Mouse (Mus musculus) MEL (cell line): ENCODE measurements around the gene Tnpo1. TPM values are rescaled to one million over a fixed set of nuclear protein-coding genes. Genes with fewer than 3 reads are reported as not detected.

Experiments
- DNase-seq: peaks from one replicate; pipeline ENCODE4 v3.0.0; 2011; ENCODE audit warnings: low read depth, low spot score
- H3K27ac ChIP-seq: 2 replicates; pipeline ENCODE4 v1.5.1; 2012; ENCODE audit warnings: low read depth, mild to moderate bottlenecking, control low read depth, low read length, moderate library complexity; ENCODE audit not compliant: control insufficient read depth
- H3K27me3 ChIP-seq, 2 experiments: fragments of 150-350 bp in 1 of 2; sonication (generic) in 1 of 2; 2 replicates each; pipeline ENCODE4 v1.6.1; 2012; ENCODE audit warnings: low read length in 2 of 2, mild to moderate bottlenecking in 2 of 2, improper control_type of control experiment in 1 of 2, moderate library complexity in 1 of 2; ENCODE audit not compliant: insufficient read depth in 2 of 2, control insufficient read depth in 1 of 2
- H3K36me3 ChIP-seq, 2 experiments: 2 replicates each; pipeline ENCODE4 v1.6.1; 2012 to 2014; ENCODE audit warnings: low read length in 2 of 2, improper control_type of control experiment in 1 of 2, inconsistent platforms in 1 of 2, mild to moderate bottlenecking in 1 of 2; ENCODE audit not compliant: insufficient read depth in 2 of 2, control insufficient read depth in 1 of 2
- H3K4me1 ChIP-seq, 2 experiments: fragments of 150-350 bp in 1 of 2; sonication (generic) in 1 of 2; 2 replicates each; pipeline ENCODE4 v1.6.1; 2012; ENCODE audit warnings: low read length in 2 of 2, improper control_type of control experiment in 1 of 2, mild to moderate bottlenecking in 1 of 2; ENCODE audit not compliant: insufficient read depth in 2 of 2, control insufficient read depth in 1 of 2
- H3K4me3 ChIP-seq, 2 experiments: fragments of 150-350 bp in 1 of 2; sonication (generic) in 1 of 2; 2 replicates each; pipeline ENCODE4 v1.5.1; 2012; ENCODE audit warnings: low read depth in 2 of 2, low read length in 2 of 2, mild to moderate bottlenecking in 2 of 2, moderate library complexity in 2 of 2, control low read depth in 1 of 2, improper control_type of control experiment in 1 of 2; ENCODE audit not compliant: control insufficient read depth in 1 of 2, insufficient read depth in 1 of 2
- H3K79me2 ChIP-seq: 2 replicates; pipeline ENCODE4 v1.6.1; 2012; ENCODE audit warnings: mild to moderate bottlenecking, low read length, moderate library complexity; ENCODE audit not compliant: control insufficient read depth, poor library complexity, insufficient read depth
- H3K9ac ChIP-seq: 2 replicates; pipeline ENCODE4 v1.6.1; 2012; ENCODE audit warnings: low read depth, mild to moderate bottlenecking, control low read depth, low read length, moderate library complexity; ENCODE audit not compliant: control insufficient read depth, poor library complexity, severe bottlenecking
- H3K9me3 ChIP-seq: fragments of 150-350 bp; sonication (generic); replicated peaks from 2 replicates; pipeline ENCODE4 v1.6.1; 2012; ENCODE audit warnings: mild to moderate bottlenecking, low read length, improper control_type of control experiment, moderate library complexity; ENCODE audit not compliant: insufficient read depth
- CHD1 ChIP-seq: IDR thresholded peaks from 2 replicates; pipeline ENCODE4 v1.6.1; 2012; ENCODE audit warnings: low read depth, mild to moderate bottlenecking, inconsistent platforms, low read length, improper control_type of control experiment
- CHD2 ChIP-seq: IDR thresholded peaks from 2 replicates; pipeline ENCODE4 v1.6.1; 2011; ENCODE audit warnings: low read length, improper control_type of control experiment
- CTCF ChIP-seq, 3 experiments: IDR thresholded peaks in 2 of 3; conservative IDR thresholded peaks in 1 of 3; 2 replicates each; pipeline ENCODE4 v1.5.1; 2011 to 2012; ENCODE audit warnings: low read length in 3 of 3, low read depth in 2 of 3, mild to moderate bottlenecking in 2 of 3, improper control_type of control experiment in 1 of 3, inconsistent platforms in 1 of 3, mixed read lengths in 1 of 3, moderate library complexity in 1 of 3; ENCODE audit not compliant: control insufficient read depth in 1 of 3, insufficient read depth in 1 of 3, poor library complexity in 1 of 3, severe bottlenecking in 1 of 3
- E2F4 ChIP-seq: IDR thresholded peaks from 2 replicates; pipeline ENCODE4 v1.6.1; 2011; ENCODE audit warnings: low read depth, low read length, improper control_type of control experiment, borderline replicate concordance
- ELF1 ChIP-seq: IDR thresholded peaks from 2 replicates; pipeline ENCODE4 v1.6.1; 2014; ENCODE audit warnings: low read depth, mild to moderate bottlenecking, inconsistent platforms, low read length, improper control_type of control experiment, moderate library complexity
- EP300 ChIP-seq, 2 experiments: IDR thresholded peaks; 2 replicates each; pipeline ENCODE4 v1.6.1; 2011; ENCODE audit warnings: improper control_type of control experiment in 2 of 2, low read length in 2 of 2, low read depth in 1 of 2, mild to moderate bottlenecking in 1 of 2
- ETS1 ChIP-seq: IDR thresholded peaks from 2 replicates; pipeline ENCODE4 v1.6.1; 2012; ENCODE audit warnings: low read depth, mild to moderate bottlenecking, inconsistent platforms, low read length, improper control_type of control experiment, moderate library complexity
- GABPA ChIP-seq: IDR thresholded peaks from 2 replicates; pipeline ENCODE4 v1.6.1; 2012; ENCODE audit warnings: low read depth, mild to moderate bottlenecking, inconsistent platforms, low read length, improper control_type of control experiment, moderate library complexity
- GATA1 ChIP-seq: IDR thresholded peaks from 2 replicates; pipeline ENCODE4 v1.6.1; 2011; ENCODE audit warnings: low read depth, low read length, improper control_type of control experiment
- HCFC1 ChIP-seq: IDR thresholded peaks from 2 replicates; pipeline ENCODE4 v1.6.1; 2012; ENCODE audit warnings: low read depth, mild to moderate bottlenecking, inconsistent platforms, low read length, improper control_type of control experiment, moderate library complexity
- KAT2A ChIP-seq: conservative IDR thresholded peaks from 2 replicates; pipeline ENCODE4 v1.6.1; 2012; ENCODE audit warnings: low read depth, low read length, improper control_type of control experiment, inconsistent platforms
- MAFK ChIP-seq: IDR thresholded peaks from 2 replicates; pipeline ENCODE4 v1.6.1; 2011; ENCODE audit warnings: low read depth, mild to moderate bottlenecking, low read length, improper control_type of control experiment, borderline replicate concordance
- MAX ChIP-seq: IDR thresholded peaks from 2 replicates; pipeline ENCODE4 v1.6.1; 2011; ENCODE audit warnings: low read length, improper control_type of control experiment
- MAZ ChIP-seq: IDR thresholded peaks from 2 replicates; pipeline ENCODE4 v1.6.1; 2012; ENCODE audit warnings: low read depth, mild to moderate bottlenecking, inconsistent platforms, low read length, improper control_type of control experiment
- MXI1 ChIP-seq: IDR thresholded peaks from 2 replicates; pipeline ENCODE4 v1.6.1; 2011; ENCODE audit warnings: mild to moderate bottlenecking, low read depth, low read length, improper control_type of control experiment
- MYC ChIP-seq: IDR thresholded peaks from 2 replicates; pipeline ENCODE4 v1.6.1; 2011; ENCODE audit warnings: low read depth, mild to moderate bottlenecking, low read length, improper control_type of control experiment, moderate library complexity
- NRF1 ChIP-seq: IDR thresholded peaks from 2 replicates; pipeline ENCODE4 v1.6.1; 2014; ENCODE audit warnings: low read depth, mild to moderate bottlenecking, inconsistent platforms, low read length, improper control_type of control experiment, moderate library complexity; ENCODE audit not compliant: poor library complexity, insufficient read depth, severe bottlenecking
- POLR2A ChIP-seq, 2 experiments: IDR thresholded peaks; 2 replicates each; pipeline ENCODE4 v1.6.1; 2011 to 2012; ENCODE audit warnings: low read length in 2 of 2, mild to moderate bottlenecking in 2 of 2, control low read depth in 1 of 2, improper control_type of control experiment in 1 of 2, low read depth in 1 of 2, moderate library complexity in 1 of 2; ENCODE audit not compliant: control insufficient read depth in 1 of 2, insufficient read depth in 1 of 2, poor library complexity in 1 of 2
- POLR2AphosphoS5 ChIP-seq: IDR thresholded peaks from 2 replicates; pipeline ENCODE4 v1.6.1; 2012; ENCODE audit warnings: low read depth, borderline replicate concordance, mild to moderate bottlenecking, inconsistent platforms, low read length, moderate library complexity, mixed read lengths
- RAD21 ChIP-seq: IDR thresholded peaks from 2 replicates; pipeline ENCODE4 v1.6.1; 2011; ENCODE audit warnings: mild to moderate bottlenecking, low read depth, low read length, improper control_type of control experiment
- RCOR1 ChIP-seq: IDR thresholded peaks from 2 replicates; pipeline ENCODE4 v1.6.1; 2012; ENCODE audit warnings: low read depth, mild to moderate bottlenecking, inconsistent platforms, low read length, improper control_type of control experiment
- SIN3A ChIP-seq: IDR thresholded peaks from 2 replicates; pipeline ENCODE4 v1.6.1; 2012; ENCODE audit warnings: low read length, improper control_type of control experiment, inconsistent platforms
- SMC3 ChIP-seq: IDR thresholded peaks from 2 replicates; pipeline ENCODE4 v1.6.1; 2011; ENCODE audit warnings: low read depth, low read length, improper control_type of control experiment
- TAL1 ChIP-seq: IDR thresholded peaks from 2 replicates; pipeline ENCODE4 v1.6.1; 2012; ENCODE audit warnings: mild to moderate bottlenecking, inconsistent platforms, low read length, moderate library complexity, mixed read lengths
- TCF12 ChIP-seq: IDR thresholded peaks from 2 replicates; pipeline ENCODE4 v1.6.1; 2014; ENCODE audit warnings: low read depth, mild to moderate bottlenecking, inconsistent platforms, low read length, improper control_type of control experiment, moderate library complexity
- UBTF ChIP-seq: IDR thresholded peaks from 2 replicates; pipeline ENCODE4 v1.6.1; 2012; ENCODE audit warnings: low read depth, mild to moderate bottlenecking, inconsistent platforms, low read length, improper control_type of control experiment, moderate library complexity, borderline replicate concordance; ENCODE audit not compliant: insufficient read depth
- USF1 ChIP-seq: IDR thresholded peaks from 2 replicates; pipeline ENCODE4 v1.6.1; 2014; ENCODE audit warnings: low read depth, mild to moderate bottlenecking, inconsistent platforms, low read length, improper control_type of control experiment, moderate library complexity
- USF2 ChIP-seq, 2 experiments: IDR thresholded peaks; 2 replicates each; pipeline ENCODE4 v1.6.1; 2011 to 2012; ENCODE audit warnings: improper control_type of control experiment in 2 of 2, low read length in 2 of 2, borderline replicate concordance in 1 of 2, inconsistent platforms in 1 of 2, low read depth in 1 of 2, mild to moderate bottlenecking in 1 of 2; ENCODE audit not compliant: insufficient read depth in 1 of 2
- ZC3H11A ChIP-seq: IDR thresholded peaks from 2 replicates; pipeline ENCODE4 v1.6.1; 2012; ENCODE audit warnings: low read depth, mild to moderate bottlenecking, inconsistent platforms, low read length, improper control_type of control experiment
- ZKSCAN1 ChIP-seq: IDR thresholded peaks from 2 replicates; pipeline ENCODE4 v1.6.1; 2012; ENCODE audit warnings: low read depth, mild to moderate bottlenecking, inconsistent platforms, low read length, improper control_type of control experiment, moderate library complexity
- ZNF384 ChIP-seq: IDR thresholded peaks from 2 replicates; pipeline ENCODE4 v1.6.1; 2012; ENCODE audit warnings: low read depth, mild to moderate bottlenecking, inconsistent platforms, low read length, improper control_type of control experiment
- polyA plus RNA-seq, 2 experiments: library from polyadenylated mRNA; stranded (reverse) in 1 of 2; unstranded in 1 of 2; fragments of >175 nt in 1 of 2; fragments of >200 nt in 1 of 2; gene quantifications; 2 replicates each; pipeline versions ENCODE4 v1.2.1 to v1.2.4; 2012; ENCODE audit warnings: low replicate concordance in 2 of 2, low read depth in 1 of 2; ENCODE audit not compliant: insufficient read length in 2 of 2, insufficient read depth in 1 of 2, missing spikeins in 1 of 2
- total RNA-seq: library from RNA; depleted of rRNA; stranded (reverse); fragments of 300-350 nt; gene quantifications from 2 replicates; pipeline ENCODE4 v1.2.3, GENCODE M21; 2012

The Tnpo1 gene
- total and polyA plus RNA-seq, 3 experiments = 48.0 to 123 (median 89.6) TPM

DNA sequence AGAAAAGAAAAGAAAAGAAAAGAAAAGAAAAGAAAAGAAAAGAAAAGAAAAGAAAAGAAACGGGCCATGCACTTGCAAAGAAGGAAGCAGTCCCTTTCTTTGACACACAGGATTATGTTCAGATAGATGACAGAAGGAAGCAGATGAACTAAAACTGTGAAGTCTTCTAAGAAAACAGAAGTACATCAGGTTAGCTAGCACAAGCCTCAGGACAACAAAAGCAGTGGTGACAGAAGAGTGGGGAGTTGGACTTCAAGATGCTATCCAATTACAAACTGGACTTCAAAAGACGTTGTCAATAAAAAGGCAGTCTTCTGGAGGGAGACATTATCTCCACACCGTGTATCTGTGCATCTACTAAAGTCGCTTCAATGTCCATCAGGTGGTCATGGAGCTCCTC is 113.9 kb downstream of the Tnpo1 start:
- DNase-seq = peak; percentile 66
- H3K4me3 ChIP-seq = no peak overlapping the region
- H3K4me1 ChIP-seq = peaks cover 9 to 18% of the 10 kb centered on the region in 2 experiments
- H3K36me3 ChIP-seq = peaks cover 0 to 23% of the 10 kb centered on the region in 2 experiments; a peak in 2 of 4 replicates
- H3K9ac ChIP-seq = peak overlapping the region; percentile 8; the same call in 1 of the 2 replicates
- no peaks in the 10 kb centered on the region for H3K27me3 ChIP-seq
- peaks cover 25% of the 10 kb centered on the region for H3K79me2 ChIP-seq
- TF ChIP-seq SIN3A = peak; percentile 46; the same call in 1 of the 2 replicates
- no peak for TF ChIP-seq KAT2A
- TF ChIP-seq MXI1 = peak; percentile 40; the same call in 1 of the 2 replicates
- H3K9me3 ChIP-seq = no peaks in the 10 kb centered on the region
- peak overlapping the region; percentile 39 for H3K27ac ChIP-seq

- peaks cover 0 to 27% of the 10 kb centered on the region in 2 experiments; a peak in 2 of 4 replicates for H3K36me3 ChIP-seq
- peak; percentile 83 for DNase-seq
- peaks cover 28% of the 10 kb centered on the region for H3K79me2 ChIP-seq
- peak overlapping the region; percentile 61 for H3K9ac ChIP-seq
- H3K4me1 ChIP-seq = peaks cover 9 to 18% of the 10 kb centered on the region in 2 experiments
- H3K27ac ChIP-seq = peak overlapping the region; percentile 64; the same call in 1 of the 2 replicates
- no peaks in the 10 kb centered on the region for H3K9me3 ChIP-seq
- no peaks in the 10 kb centered on the region for H3K27me3 ChIP-seq
- H3K4me3 ChIP-seq = peak overlapping the region; percentile 26 to 74
- TF ChIP-seq KAT2A (no peak), TAL1 (peak; percentile 90), ZKSCAN1 (no peak), CTCF (IDR thresholded peaks at IDR 0.05 in 2 of 3, conservative IDR thresholded peaks at IDR 0.05 in 1 of 3; ENCODE audit: control insufficient read depth in 1 of 3, insufficient read depth in 1 of 3, low read depth in 2 of 3, low read length in 3 of 3, poor library complexity in 1 of 3, severe bottlenecking in 1 of 3) (no peak), RCOR1 (peak; percentile 49; the same call in 1 of the 2 replicates), RAD21 (no peak), SIN3A (peak; percentile 99), MAFK (no peak), USF1 (no peak), EP300 (IDR thresholded peaks at IDR 0.05; ENCODE audit: low read depth in 1 of 2, low read length in 2 of 2) (peak; percentile 66 to 76), MYC (no peak; the same call in 1 of the 2 replicates), MAX (peak; percentile 87), UBTF (no peak), ZC3H11A (no peak), CHD2 (no peak), GABPA (no peak), MAZ (no peak), TCF12 (peak; percentile 85), E2F4 (no peak), ETS1 (peak; percentile 90), NRF1 (no peak), MXI1 (peak; percentile 100), HCFC1 (no peak), GATA1 (peak; percentile 84), ZNF384 (no peak), POLR2A (IDR thresholded peaks at IDR 0.05; ENCODE audit: control insufficient read depth in 1 of 2, insufficient read depth in 1 of 2, low read depth in 1 of 2, low read length in 2 of 2, poor library complexity in 1 of 2) (no peak), CHD1 (no peak), USF2 (IDR thresholded peaks at IDR 0.05; ENCODE audit: borderline replicate concordance in 1 of 2, insufficient read depth in 1 of 2, low read depth in 1 of 2, low read length in 2 of 2) (no peak), SMC3 (no peak), ELF1 (no peak), POLR2AphosphoS5 (no peak)
Measured at GRCm38 (mm10) chr13:98810143-98810542, 116.0 kb downstream of the Tnpo1 start.
